Mouse (Mus musculus): ENCODE measurements around the gene Gm42420. TPM values are rescaled to one million over a fixed set of nuclear protein-coding genes. Genes with fewer than 3 reads are reported as not detected.
A peak's percentile ranks its signal among the peaks of the same experiment; 100 is the strongest.

The Gm42420 gene
- polyA plus RNA-seq, 1 experiment from 2014 or later, result 0.62 TPM

GRCm38 (mm10) chr6:39545474-39545873 lies 40.1 kb upstream of the Gm42420 start:
- whole genome bisulfite sequencing, result 77% methylated on average over 7 of the region's 7 CpGs
- H3K27ac ChIP-seq (ENCODE audit: low read length), result no peak overlapping the region
- H3K4me3 ChIP-seq (ENCODE audit: low read depth, low read length), result no peak overlapping the region
- peaks cover 38% of the 10 kb centered on the region for H3K4me1 ChIP-seq (ENCODE audit: control insufficient read depth, insufficient read depth, low read length)
- no peaks in the 10 kb centered on the region for H3K36me3 ChIP-seq (ENCODE audit: control insufficient read depth, insufficient read depth, low read length)
- no peaks in the 10 kb centered on the region for H3K9me3 ChIP-seq (ENCODE audit: control insufficient read depth, low read depth, low read length)
- no peak overlapping the region for H3K9ac ChIP-seq (replicated peaks; ENCODE audit: low read depth, low read length)
- H3K27me3 ChIP-seq (ENCODE audit: control insufficient read depth, insufficient read depth, low read length), result no peaks in the 10 kb centered on the region
- H3K4me2 ChIP-seq (replicated peaks; ENCODE audit: low read depth, low read length), result no peak overlapping the region
- ATAC-seq (ENCODE audit: insufficient number of reproducible peaks, insufficient read depth, low FRiP score, low read depth), result no peak

GRCm38 (mm10) chr6:39548030-39548429 lies 37.5 kb upstream of the Gm42420 start:
- no peak overlapping the region for H3K4me2 ChIP-seq (replicated peaks; ENCODE audit: low read depth, low read length)
- no peak overlapping the region for H3K4me3 ChIP-seq (ENCODE audit: low read depth, low read length)
- no peaks in the 10 kb centered on the region for H3K27me3 ChIP-seq (ENCODE audit: control insufficient read depth, insufficient read depth, low read length)
- ATAC-seq (ENCODE audit: insufficient number of reproducible peaks, insufficient read depth, low FRiP score, low read depth), result no peak
- no peak overlapping the region for H3K9ac ChIP-seq (replicated peaks; ENCODE audit: low read depth, low read length)
- no peaks in the 10 kb centered on the region for H3K9me3 ChIP-seq (ENCODE audit: control insufficient read depth, low read depth, low read length)
- H3K36me3 ChIP-seq (ENCODE audit: control insufficient read depth, insufficient read depth, low read length), result no peaks in the 10 kb centered on the region
- H3K27ac ChIP-seq (ENCODE audit: low read length), result no peak overlapping the region
- H3K4me1 ChIP-seq (ENCODE audit: control insufficient read depth, insufficient read depth, low read length), result peaks cover 21% of the 10 kb centered on the region
- WGBS, result 73% methylated on average over 5 of the region's 5 CpGs

- 69% methylated on average over 8 of the region's 8 CpGs for WGBS
- Histone ChIP-seq H3K9me3 (ENCODE audit: control insufficient read depth, low read depth, low read length) (no peaks in the 10 kb centered on the region), H3K27me3 (ENCODE audit: control insufficient read depth, insufficient read depth, low read length) (no peaks in the 10 kb centered on the region), H3K27ac (ENCODE audit: low read length) (no peak overlapping the region), H3K4me1 (ENCODE audit: control insufficient read depth, insufficient read depth, low read length) (peaks cover 24% of the 10 kb centered on the region), H3K4me2 (replicated peaks; ENCODE audit: low read depth, low read length) (no peak overlapping the region), H3K4me3 (ENCODE audit: low read depth, low read length) (no peak overlapping the region), H3K9ac (replicated peaks; ENCODE audit: low read depth, low read length) (no peak overlapping the region), H3K36me3 (ENCODE audit: control insufficient read depth, insufficient read depth, low read length) (no peaks in the 10 kb centered on the region)
- no peak for ATAC-seq (ENCODE audit: insufficient number of reproducible peaks, insufficient read depth, low FRiP score, low read depth)
Observed at GRCm38 (mm10) chr6:39551981-39552636, 33.4 kb upstream of the Gm42420 start.

- Histone ChIP-seq H3K36me3 (ENCODE audit: control insufficient read depth, insufficient read depth, low read length) (no peaks in the 10 kb centered on the region), H3K4me2 (replicated peaks; ENCODE audit: low read depth, low read length) (peak overlapping the region; percentile 75), H3K4me3 (ENCODE audit: low read depth, low read length) (peak overlapping the region; percentile 86; the same call in 1 of the 2 replicates), H3K9ac (replicated peaks; ENCODE audit: low read depth, low read length) (no peak overlapping the region), H3K9me3 (ENCODE audit: control insufficient read depth, low read depth, low read length) (no peaks in the 10 kb centered on the region), H3K27me3 (ENCODE audit: control insufficient read depth, insufficient read depth, low read length) (no peaks in the 10 kb centered on the region), H3K4me1 (ENCODE audit: control insufficient read depth, insufficient read depth, low read length) (peaks cover 29% of the 10 kb centered on the region), H3K27ac (ENCODE audit: low read length) (no peak overlapping the region)
- no peak for ATAC-seq (ENCODE audit: insufficient number of reproducible peaks, insufficient read depth, low FRiP score, low read depth)
- 48% methylated on average over 12 of the region's 12 CpGs for WGBS
Observed at GRCm38 (mm10) chr6:39554888-39555647, 30.5 kb upstream of the Gm42420 start.

- 80% methylated on average over 2 of the region's 2 CpGs for WGBS
- peak overlapping the region; percentile 75 for H3K4me2 ChIP-seq (replicated peaks; ENCODE audit: low read depth, low read length)
- H3K4me3 ChIP-seq (ENCODE audit: low read depth, low read length), result peak overlapping the region; percentile 86; the same call in 1 of the 2 replicates
- no peaks in the 10 kb centered on the region for H3K9me3 ChIP-seq (ENCODE audit: control insufficient read depth, low read depth, low read length)
- ATAC-seq (ENCODE audit: insufficient number of reproducible peaks, insufficient read depth, low FRiP score, low read depth), result no peak
- no peaks in the 10 kb centered on the region for H3K36me3 ChIP-seq (ENCODE audit: control insufficient read depth, insufficient read depth, low read length)
- H3K9ac ChIP-seq (replicated peaks; ENCODE audit: low read depth, low read length), result no peak overlapping the region
- peaks cover 29% of the 10 kb centered on the region for H3K4me1 ChIP-seq (ENCODE audit: control insufficient read depth, insufficient read depth, low read length)
- H3K27ac ChIP-seq (ENCODE audit: low read length), result no peak overlapping the region
- H3K27me3 ChIP-seq (ENCODE audit: control insufficient read depth, insufficient read depth, low read length), result no peaks in the 10 kb centered on the region
Observed at GRCm38 (mm10) chr6:39555648-39555945, 30.0 kb upstream of the Gm42420 start.

- under 1% methylated on average over 48 of the region's 54 CpGs for WGBS
- H3K27ac ChIP-seq (ENCODE audit: low read length), result peak overlapping the region; percentile 94
- H3K36me3 ChIP-seq (ENCODE audit: control insufficient read depth, insufficient read depth, low read length), result no peaks in the 10 kb centered on the region
- H3K9ac ChIP-seq (replicated peaks; ENCODE audit: low read depth, low read length), result peak overlapping the region; percentile 98
- peaks cover 29% of the 10 kb centered on the region for H3K4me1 ChIP-seq (ENCODE audit: control insufficient read depth, insufficient read depth, low read length)
- H3K27me3 ChIP-seq (ENCODE audit: control insufficient read depth, insufficient read depth, low read length), result no peaks in the 10 kb centered on the region
- peak overlapping the region; percentile 86 for H3K4me3 ChIP-seq (ENCODE audit: low read depth, low read length)
- ATAC-seq (ENCODE audit: insufficient number of reproducible peaks, insufficient read depth, low FRiP score, low read depth), result peak; percentile 64
- peak overlapping the region; percentile 75 for H3K4me2 ChIP-seq (replicated peaks; ENCODE audit: low read depth, low read length)
- no peaks in the 10 kb centered on the region for H3K9me3 ChIP-seq (ENCODE audit: control insufficient read depth, low read depth, low read length)
Observed at GRCm38 (mm10) chr6:39556900-39557659, 28.5 kb upstream of the Gm42420 start.

GRCm38 (mm10) chr6:39557723-39558261 lies 27.8 kb upstream of the Gm42420 start, which contains the start of gene Dennd2a:
Gene Dennd2a (minus strand): TSS chr6:39557867.
- peak; percentile 88 for ATAC-seq (ENCODE audit: insufficient number of reproducible peaks, insufficient read depth, low FRiP score, low read depth)
- whole genome bisulfite sequencing, result 1% methylated on average over 41 of the region's 50 CpGs

GRCm38 (mm10) chr6:39559276-39559939 lies 26.1 kb upstream of the Gm42420 start:
- no peak overlapping the region for H3K4me3 ChIP-seq (ENCODE audit: low read depth, low read length)
- no peak overlapping the region for H3K4me2 ChIP-seq (replicated peaks; ENCODE audit: low read depth, low read length)

More at GRCm38 (mm10) chr6:39557723-39558261, 27.8 kb upstream of the Gm42420 start, which contains the start of gene Dennd2a:
- H3K9me3 ChIP-seq (ENCODE audit: control insufficient read depth, low read depth, low read length), result no peaks in the 10 kb centered on the region
- peak within 1 kb of the TSS; percentile 86 for H3K4me3 ChIP-seq (ENCODE audit: low read depth, low read length)
- peaks cover 32% of the 10 kb centered on the region for H3K4me1 ChIP-seq (ENCODE audit: control insufficient read depth, insufficient read depth, low read length)
- no peaks in the 10 kb centered on the region for H3K36me3 ChIP-seq (ENCODE audit: control insufficient read depth, insufficient read depth, low read length)
- peak within 1 kb of the TSS; percentile 98 for H3K9ac ChIP-seq (replicated peaks; ENCODE audit: low read depth, low read length)
- H3K27me3 ChIP-seq (ENCODE audit: control insufficient read depth, insufficient read depth, low read length), result no peaks in the 10 kb centered on the region
- peak within 1 kb of the TSS; percentile 75 for H3K4me2 ChIP-seq (replicated peaks; ENCODE audit: low read depth, low read length)
- peak within 1 kb of the TSS; percentile 94 for H3K27ac ChIP-seq (ENCODE audit: low read length)

More at GRCm38 (mm10) chr6:39559276-39559939, 26.1 kb upstream of the Gm42420 start:
- no peaks in the 10 kb centered on the region for H3K9me3 ChIP-seq (ENCODE audit: control insufficient read depth, low read depth, low read length)
- ATAC-seq (ENCODE audit: insufficient number of reproducible peaks, insufficient read depth, low FRiP score, low read depth), result no peak
- H3K9ac ChIP-seq (replicated peaks; ENCODE audit: low read depth, low read length), result no peak overlapping the region
- WGBS, result 49% methylated on average over 6 of the region's 6 CpGs
- no peaks in the 10 kb centered on the region for H3K27me3 ChIP-seq (ENCODE audit: control insufficient read depth, insufficient read depth, low read length)
- no peak overlapping the region for H3K27ac ChIP-seq (ENCODE audit: low read length)
- no peaks in the 10 kb centered on the region for H3K36me3 ChIP-seq (ENCODE audit: control insufficient read depth, insufficient read depth, low read length)
- H3K4me1 ChIP-seq (ENCODE audit: control insufficient read depth, insufficient read depth, low read length), result peaks cover 31% of the 10 kb centered on the region
